Mouse (Mus musculus): ENCODE results near the gene Ppp2r1a.

- TF ChIP-seq CTCF (IDR thresholded peaks at IDR 0.05; ENCODE audit: low read depth) = no peak
- no peak for TF ChIP-seq EP300 (IDR thresholded peaks at IDR 0.05; ENCODE audit: low read depth)
Observed at GRCm38 (mm10) chr17:20993716-20994115, 48.6 kb downstream of the Ppp2r1a start.
